Comparison of ENCODE assay signal across 9 mouse cellular contexts in genomic region chr7:16128899-16129298, GRCm38 (mm10). TPM values are rescaled to one million over a fixed set of nuclear protein-coding genes. Genes with fewer than 3 reads are reported as not detected.
DNase-seq lines count a peak whose midpoint lies in the region; ATAC-seq and TF ChIP-seq lines count a peak whose summit lies in the region.
"Had no signal": no experiment of that assay in that cellular context is flagged by ENCODE, and none has a peak within 500 bp of the region (broad histone marks: within the 10 kb centered on the region; RNA-seq: fewer than 3 reads in every experiment).

No protein-coding gene starts in this region.

- peak overlapping the region; percentile 47; the same call in 1 of the 2 replicates for H3K4me3 ChIP-seq in heart, postnatal 0 days (ENCODE audit: low read depth, low read length)
- H3K4me3 ChIP-seq in embryonic facial prominence, embryonic 12.5 days, result no peak overlapping the region
- H3K4me3 ChIP-seq in forebrain, postnatal 0 days (ENCODE audit: low read depth, low read length), result peak overlapping the region; percentile 61
- H3K4me3 ChIP-seq in midbrain, embryonic 15.5 days, result peak overlapping the region; percentile 64

- peaks cover 12% of the 10 kb centered on the region; the same call in 1 of the 2 replicates for H3K4me1 ChIP-seq in heart, postnatal 0 days (ENCODE audit: control insufficient read depth, insufficient read depth)
- peaks cover 33% of the 10 kb centered on the region for H3K4me1 ChIP-seq in embryonic facial prominence, embryonic 12.5 days
- peaks cover 20% of the 10 kb centered on the region for H3K4me1 ChIP-seq in forebrain, postnatal 0 days (ENCODE audit: insufficient read depth)
- H3K4me1 ChIP-seq in midbrain, embryonic 15.5 days, result peaks cover 52% of the 10 kb centered on the region

- intact Hi-C loops in heart, postnatal 14 days (cut with DNase I), result no loop called here

- peak overlapping the region; percentile 76 for H3K4me2 ChIP-seq in heart, postnatal 0 days (ENCODE audit: low read depth, low read length)
- 0 out of 2 replicates have a peak overlapping the region, but pooled peaks have one; percentile 90 for H3K4me2 ChIP-seq in embryonic facial prominence, embryonic 12.5 days (replicated peaks)
- H3K4me2 ChIP-seq in forebrain, postnatal 0 days (ENCODE audit: low read depth), result peak overlapping the region; percentile 76
- H3K4me2 ChIP-seq in midbrain, embryonic 15.5 days, result peak overlapping the region; percentile 73

- H3K27ac ChIP-seq in heart, postnatal 0 days (ENCODE audit: low read depth), result peak overlapping the region; percentile 80
- H3K27ac ChIP-seq in embryonic facial prominence, embryonic 12.5 days, result peak overlapping the region; percentile 86; the same call in 1 of the 2 replicates
- H3K27ac ChIP-seq in forebrain, postnatal 0 days (ENCODE audit: low read depth, low read length), result 0 out of 2 replicates have a peak overlapping the region, but pooled peaks have one; percentile 58
- H3K27ac ChIP-seq in midbrain, embryonic 15.5 days, result peak overlapping the region; percentile 80

- H3K9me3 ChIP-seq in heart, postnatal 0 days (replicated peaks; ENCODE audit: control insufficient read depth, low read length), result no peaks in the 10 kb centered on the region
- H3K9me3 ChIP-seq in embryonic facial prominence, embryonic 12.5 days, result no peaks in the 10 kb centered on the region
- H3K9me3 ChIP-seq in forebrain, postnatal 0 days (ENCODE audit: low read length), result no peaks in the 10 kb centered on the region
- no peaks in the 10 kb centered on the region for H3K9me3 ChIP-seq in midbrain, embryonic 15.5 days

- no peaks in the 10 kb centered on the region for H3K27me3 ChIP-seq in heart, postnatal 0 days (ENCODE audit: control insufficient read depth, insufficient read depth, low read length)
- no peaks in the 10 kb centered on the region for H3K27me3 ChIP-seq in embryonic facial prominence, embryonic 12.5 days
- H3K27me3 ChIP-seq in forebrain, postnatal 0 days (ENCODE audit: insufficient read depth, low read length), result no peaks in the 10 kb centered on the region
- no peaks in the 10 kb centered on the region for H3K27me3 ChIP-seq in midbrain, embryonic 15.5 days (replicated peaks)

- TF ChIP-seq EP300 in heart, postnatal 0 days (IDR thresholded peaks at IDR 0.05; ENCODE audit: low read depth), result no peak

- H3K9ac ChIP-seq in heart, postnatal 0 days (replicated peaks; ENCODE audit: low read depth, low read length), result no peak overlapping the region
- H3K9ac ChIP-seq in embryonic facial prominence, embryonic 12.5 days, result no peak overlapping the region
- no peak overlapping the region for H3K9ac ChIP-seq in forebrain, postnatal 0 days
- H3K9ac ChIP-seq in midbrain, embryonic 15.5 days, result peak overlapping the region; percentile 78

- ATAC-seq in heart, postnatal 0 days (ENCODE audit: insufficient read depth, low read depth), result no peak
- no peak for ATAC-seq in embryonic facial prominence, embryonic 12.5 days (ENCODE audit: insufficient number of reproducible peaks, insufficient read depth, low FRiP score, low TSS enrichment)
- no peak for ATAC-seq in forebrain, postnatal 0 days
- ATAC-seq in midbrain, embryonic 15.5 days (replicated peaks), result no peak

- WGBS in heart, postnatal 0 days, result 48% methylated on average over 5 of the region's 5 CpGs
- 63% methylated on average over 5 of the region's 5 CpGs for WGBS in embryonic facial prominence, embryonic 12.5 days
- WGBS in forebrain, postnatal 0 days, result 60% methylated on average over 5 of the region's 5 CpGs
- WGBS in midbrain, embryonic 15.5 days, result 67% methylated on average over 5 of the region's 5 CpGs

- DNase-seq in heart, postnatal 0 days (ENCODE audit: low spot score), result no peak
- DNase-seq in heart, postnatal 14 days, result no peak
- no peak for DNase-seq in forebrain, postnatal 0 days
- DNase-seq in layer of hippocampus, postnatal 10 days (ENCODE audit: low spot score in 2 of 2), result no peak
- DNase-seq in ovary, postnatal 14 days (ENCODE audit: low spot score), result no peak
- no peak for DNase-seq in adipocyte (ENCODE audit: low spot score)

- TF ChIP-seq CTCF in heart, postnatal 0 days (IDR thresholded peaks at IDR 0.05; ENCODE audit: low read depth), result no peak
- no peak for TF ChIP-seq CTCF in forebrain, postnatal 0 days (IDR thresholded peaks at IDR 0.05; ENCODE audit: low read depth)

- peaks cover 17% of the 10 kb centered on the region; the same call in 1 of the 2 replicates for H3K36me3 ChIP-seq in heart, postnatal 0 days (replicated peaks; ENCODE audit: control insufficient read depth, insufficient read depth, low read length)
- peaks cover 29% of the 10 kb centered on the region for H3K36me3 ChIP-seq in embryonic facial prominence, embryonic 12.5 days
- H3K36me3 ChIP-seq in forebrain, postnatal 0 days (ENCODE audit: insufficient read depth), result peaks cover 16% of the 10 kb centered on the region; the same call in 1 of the 2 replicates
- 0 out of 2 replicates have a peak, but pooled peaks cover 9% of the 10 kb centered on the region for H3K36me3 ChIP-seq in midbrain, embryonic 15.5 days (replicated peaks)

RNA-seq across cellular contexts. Expression of gene Slc8a2, which starts 0.7 kb away (rescaled TPM):
- total RNA-seq in heart, postnatal 0 days (2014; rRNA removed; ENCODE audit: low replicate concordance), result 0.57 and 1.2 TPM in 2 replicates
- polyA plus RNA-seq in heart, postnatal 0 days (2015; fragmentation: Nextera tagmentation; extraction: Ambion mirVana), result 0.03 and 0.05 TPM in 2 replicates
- under 1 TPM; 0.63 to 0.84 TPM for total RNA-seq in heart, postnatal 14 days (2021)
- 0.49 and 0.55 TPM in 2 replicates for polyA plus RNA-seq in embryonic facial prominence, embryonic 12.5 days (2016; fragmentation: Nextera tagmentation; extraction: Ambion mirVana)
- total RNA-seq in forebrain, postnatal 0 days (2014; rRNA removed), result 52.4 and 55.8 TPM in 2 replicates
- polyA plus RNA-seq in forebrain, postnatal 0 days (2015; fragmentation: Nextera tagmentation; extraction: Ambion mirVana), result 0.77 and 0.99 TPM in 2 replicates
- polyA plus RNA-seq in midbrain, embryonic 15.5 days (2015; fragmentation: Nextera tagmentation; extraction: Ambion mirVana), result 0.80 and 0.88 TPM in 2 replicates
- 100 to 1,000 TPM; 282 to 292 TPM for total RNA-seq in layer of hippocampus, postnatal 10 days (2021)
- total RNA-seq: megakaryocyte, adult 5-6 weeks had no signal

RNA-seq across cellular contexts. Expression of gene Kptn, which starts 9.2 kb away (rescaled TPM):
- 40.1 and 45.1 TPM in 2 replicates for total RNA-seq in heart, postnatal 0 days (2014; rRNA removed; ENCODE audit: low replicate concordance)
- 26.2 and 27.1 TPM in 2 replicates for polyA plus RNA-seq in heart, postnatal 0 days (2015; fragmentation: Nextera tagmentation; extraction: Ambion mirVana)
- 10 to 100 TPM; 24.9 to 28.0 TPM for total RNA-seq in heart, postnatal 14 days (2021)
- polyA plus RNA-seq in embryonic facial prominence, embryonic 12.5 days (2016; fragmentation: Nextera tagmentation; extraction: Ambion mirVana), result 38.7 and 41.4 TPM in 2 replicates
- total RNA-seq in forebrain, postnatal 0 days (2014; rRNA removed), result 47.4 and 53.7 TPM in 2 replicates
- 27.4 and 37.2 TPM in 2 replicates for polyA plus RNA-seq in forebrain, postnatal 0 days (2015; fragmentation: Nextera tagmentation; extraction: Ambion mirVana)
- polyA plus RNA-seq in midbrain, embryonic 15.5 days (2015; fragmentation: Nextera tagmentation; extraction: Ambion mirVana), result 51.2 and 55.1 TPM in 2 replicates
- 10 to 100 TPM; 33.3 to 39.1 TPM for total RNA-seq in layer of hippocampus, postnatal 10 days (2021)

RNA-seq across cellular contexts. Expression of gene Napa, which starts 30.6 kb away (rescaled TPM):
- 259 and 452 TPM in 2 replicates for total RNA-seq in heart, postnatal 0 days (2014; rRNA removed; ENCODE audit: low replicate concordance)
- 144 and 154 TPM in 2 replicates for polyA plus RNA-seq in heart, postnatal 0 days (2015; fragmentation: Nextera tagmentation; extraction: Ambion mirVana)
- total RNA-seq in heart, postnatal 14 days (2021), result 10 to 100 TPM; 86.1 to 99.9 TPM
- 206 and 217 TPM in 2 replicates for polyA plus RNA-seq in embryonic facial prominence, embryonic 12.5 days (2016; fragmentation: Nextera tagmentation; extraction: Ambion mirVana)
- 159 and 270 TPM in 2 replicates for total RNA-seq in forebrain, postnatal 0 days (2014; rRNA removed)
- 211 and 222 TPM in 2 replicates for polyA plus RNA-seq in forebrain, postnatal 0 days (2015; fragmentation: Nextera tagmentation; extraction: Ambion mirVana)
- 224 and 234 TPM in 2 replicates for polyA plus RNA-seq in midbrain, embryonic 15.5 days (2015; fragmentation: Nextera tagmentation; extraction: Ambion mirVana)
- 100 to 1,000 TPM; 191 to 195 TPM for total RNA-seq in layer of hippocampus, postnatal 10 days (2021)

RNA-seq across cellular contexts. Expression of gene Meis3, which starts 46.0 kb away (rescaled TPM):
- total RNA-seq in heart, postnatal 0 days (2014; rRNA removed; ENCODE audit: low replicate concordance), result 8.1 and 9.3 TPM in 2 replicates
- polyA plus RNA-seq in heart, postnatal 0 days (2015; fragmentation: Nextera tagmentation; extraction: Ambion mirVana), result 7.7 and 9.1 TPM in 2 replicates
- 1 to 10 TPM; 3.8 to 5.4 TPM for total RNA-seq in heart, postnatal 14 days (2021)
- 48.8 and 58.5 TPM in 2 replicates for polyA plus RNA-seq in embryonic facial prominence, embryonic 12.5 days (2016; fragmentation: Nextera tagmentation; extraction: Ambion mirVana)
- total RNA-seq in forebrain, postnatal 0 days (2014; rRNA removed), result 98.6 and 100 TPM in 2 replicates
- 86.4 and 90.9 TPM in 2 replicates for polyA plus RNA-seq in forebrain, postnatal 0 days (2015; fragmentation: Nextera tagmentation; extraction: Ambion mirVana)
- polyA plus RNA-seq in midbrain, embryonic 15.5 days (2015; fragmentation: Nextera tagmentation; extraction: Ambion mirVana), result 164 and 166 TPM in 2 replicates
- total RNA-seq in layer of hippocampus, postnatal 10 days (2021), result 10 to 100 TPM; 36.2 to 41.5 TPM

Comparison
In these comparisons a context has a peak if more than half of its experiments do, and no peak if none do; other contexts are left out.
1. RNA of gene Slc8a2, which starts 0.7 kb away (total RNA-seq): 282 to 292 TPM in layer of hippocampus, postnatal 10 days and 52.4 to 55.8 TPM in forebrain, postnatal 0 days; 0.63 to 0.84 TPM in heart, postnatal 14 days and 0.57 to 1.2 TPM in heart, postnatal 0 days; every median in the first group is over 10 times any median in the second.
2. Peak in every context shown above with its lines, with median percentiles within 50 percentile points of each other: H3K27ac ChIP-seq and H3K4me2 ChIP-seq.